Mouse (Mus musculus): Measurements from ENCODE around the gene Slfn3. TPM values are rescaled to one million over a fixed set of nuclear protein-coding genes. Genes with fewer than 3 reads are reported as not detected.

Slfn3 gene
- polyA plus RNA-seq (2012; rRNA removed): 0.21 and 0.32 TPM in 2 replicates

DNA sequence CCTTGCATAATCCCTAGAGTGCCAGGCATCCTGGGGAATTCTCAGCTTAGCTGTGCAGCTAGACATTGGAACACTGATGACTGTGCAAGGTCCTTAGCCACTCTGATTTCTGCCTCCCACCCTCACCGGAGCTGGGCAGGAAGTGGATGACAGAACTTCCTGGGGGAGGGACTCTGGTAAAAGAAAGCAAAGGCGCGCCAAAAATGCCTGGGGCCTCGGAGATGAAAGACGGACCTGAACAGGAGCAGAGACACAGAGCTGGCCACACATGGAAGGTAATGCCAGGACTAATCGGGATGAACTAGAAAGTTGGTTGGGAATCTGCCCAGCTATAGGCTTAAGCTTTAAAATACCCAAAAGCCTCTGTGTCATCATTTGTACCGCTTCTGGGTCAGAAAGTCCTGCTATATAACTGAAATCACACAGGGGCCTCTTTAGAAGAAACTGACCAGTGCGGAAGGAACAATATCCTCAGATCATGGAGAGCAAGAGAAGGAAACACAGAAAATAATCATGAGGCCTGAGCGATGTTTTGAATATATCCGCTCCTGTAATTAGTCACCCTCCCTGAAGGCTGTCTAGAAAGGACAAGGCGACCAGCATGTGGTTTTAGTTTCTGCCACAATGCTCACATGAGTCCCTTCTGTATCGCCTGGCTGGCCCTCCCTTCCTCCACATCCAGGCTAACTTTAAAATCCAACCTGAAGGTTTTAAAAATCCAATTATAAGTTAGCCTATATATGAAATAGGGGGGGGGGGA is at the start of gene Slfn3:
Slfn3 (plus strand) TSS at position 197 of the 760 bp plus-strand sequence.

DNA sequence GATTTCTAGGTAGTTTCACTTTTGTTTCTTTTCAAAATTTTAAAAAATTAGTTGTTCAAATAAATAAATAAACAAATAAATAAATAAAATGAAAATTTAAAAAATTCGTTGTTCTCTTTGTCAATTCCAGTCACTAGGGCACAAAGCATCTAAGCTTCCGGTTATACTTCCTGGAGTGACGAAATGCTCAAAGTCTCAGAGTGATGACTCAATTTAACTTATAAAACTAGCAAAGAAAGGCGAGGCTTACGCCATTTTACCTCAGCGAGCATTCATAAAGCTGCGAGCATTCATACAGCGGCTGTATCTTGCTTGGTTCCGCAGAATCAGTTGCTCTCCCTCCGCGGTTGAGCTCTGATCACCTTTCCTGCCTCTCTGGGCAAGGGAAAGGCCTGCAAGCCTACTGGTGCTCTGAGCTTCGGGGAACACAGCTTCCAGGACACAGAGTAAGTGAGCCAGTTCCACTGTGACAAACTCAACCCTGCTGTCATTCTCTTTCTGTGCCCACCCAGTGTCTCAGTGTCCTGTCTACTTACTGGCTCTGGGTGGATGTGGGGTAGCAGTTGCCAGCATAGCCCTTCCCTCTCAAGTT is 16.1 kb upstream of the Slfn3 start, which contains the start of gene Slfn4:
Slfn4 (plus strand) TSS at position 239 of the 592 bp plus-strand sequence.

Other genes with a start within 250 kb of the Slfn3 start
- gene Slfn5, start 240.0 kb upstream of the Slfn3 start, polyA plus RNA-seq (2012; rRNA removed): 2.1 and 2.2 TPM in 2 replicates
- 0.76 and 0.91 TPM in 2 replicates for gene Slfn9, start 199.5 kb upstream of the Slfn3 start, polyA plus RNA-seq (2012; rRNA removed)
- gene Slfn8, start 170.5 kb upstream of the Slfn3 start, polyA plus RNA-seq (2012; rRNA removed): 0.30 and 0.38 TPM in 2 replicates
- 2.4 and 2.8 TPM in 2 replicates for gene Slfn2, start 126.2 kb upstream of the Slfn3 start, polyA plus RNA-seq (2012; rRNA removed)
- gene Slfn1, start 74.5 kb upstream of the Slfn3 start, polyA plus RNA-seq (2012; rRNA removed): 0.34 and 0.50 TPM in 2 replicates
- 0.34 and 0.53 TPM in 2 replicates for gene Slfn4, start 16.1 kb upstream of the Slfn3 start, polyA plus RNA-seq (2012; rRNA removed)
- gene Slfn14, start 95.4 kb downstream of the Slfn3 start, polyA plus RNA-seq (2012; rRNA removed): 0.58 and 0.93 TPM in 2 replicates
- 31.6 and 37.4 TPM in 2 replicates for gene Ap2b1, start 107.7 kb downstream of the Slfn3 start, polyA plus RNA-seq (2012; rRNA removed)
- 8.9 and 9.3 TPM in 2 replicates for gene Pex12, start 111.3 kb downstream of the Slfn3 start, polyA plus RNA-seq (2012; rRNA removed)
- 3.0 TPM in 2 replicates for gene Rasl10b, start 217.8 kb downstream of the Slfn3 start, polyA plus RNA-seq (2012; rRNA removed)
- 3.4 and 3.5 TPM in 2 replicates for gene Gas2l2, start 238.1 kb downstream of the Slfn3 start, polyA plus RNA-seq (2012; rRNA removed)
- gene 1700020L24Rik, start 246.3 kb downstream of the Slfn3 start, polyA plus RNA-seq (2012; rRNA removed): 0.41 and 0.51 TPM in 2 replicates